Mouse (Mus musculus) stomach, postnatal 0 days (tissue): ENCODE measurements around the gene Plekha1. TPM values are rescaled to one million over a fixed set of nuclear protein-coding genes. Genes with fewer than 3 reads are reported as not detected.

Experiments used
- ATAC-seq: fragments of 200-750 bp; cut with Nextera tagmentation; 2 replicates; pipeline ENCODE4 v1.8.0; 2017; ENCODE audit not compliant: low FRiP score, low TSS enrichment
- DNase-seq: peaks from one replicate; pipeline ENCODE4 v3.0.0-alpha.2; 2016; ENCODE audit warnings: low spot score
- H3K27ac ChIP-seq: fragments of 300-500 bp; sonication (generic); replicated peaks from 2 replicates; pipeline ENCODE4 v1.5.1; 2014; ENCODE audit warnings: mild to moderate bottlenecking, control low read depth
- H3K27me3 ChIP-seq: fragments of 300-500 bp; sonication (generic); 2 replicates; pipeline ENCODE4 v1.6.1; 2014; ENCODE audit warnings: low read length; ENCODE audit not compliant: control insufficient read depth, insufficient read depth
- H3K36me3 ChIP-seq: fragments of 300-500 bp; sonication (generic); 2 replicates; pipeline ENCODE4 v1.6.1; 2014; ENCODE audit warnings: low read length, mixed read lengths; ENCODE audit not compliant: control insufficient read depth, insufficient read depth
- H3K4me1 ChIP-seq: fragments of 300-500 bp; sonication (generic); replicated peaks from 2 replicates; pipeline ENCODE4 v1.6.1; 2014; ENCODE audit warnings: antibody characterized with exemption; ENCODE audit not compliant: control insufficient read depth, insufficient read depth
- H3K4me2 ChIP-seq: fragments of 300-500 bp; sonication (generic); replicated peaks from 2 replicates; pipeline ENCODE4 v1.6.1; 2014; ENCODE audit warnings: low read depth, mild to moderate bottlenecking, control low read depth, moderate library complexity
- H3K4me3 ChIP-seq: fragments of 300-500 bp; sonication (generic); 2 replicates; pipeline ENCODE4 v1.5.1; 2014; ENCODE audit warnings: low read depth, low read length, control low read depth
- H3K9ac ChIP-seq: fragments of 300-500 bp; sonication (generic); 2 replicates; pipeline ENCODE4 v1.6.1; 2014; ENCODE audit warnings: mild to moderate bottlenecking, low read length, control low read depth, mixed read lengths
- H3K9me3 ChIP-seq: fragments of 300-500 bp; sonication (generic); 2 replicates; pipeline ENCODE4 v1.6.1; 2016; ENCODE audit warnings: low read length; ENCODE audit not compliant: control insufficient read depth
- CTCF ChIP-seq: IDR thresholded peaks from 2 replicates; pipeline ENCODE4 v1.5.1; 2016; ENCODE audit warnings: antibody characterized with exemption, low read depth, mild to moderate bottlenecking, moderate library complexity
- EP300 ChIP-seq: optimal IDR thresholded peaks from 2 replicates; pipeline ENCODE3; 2016; ENCODE audit warnings: antibody characterized with exemption
- WGBS: fragments of 180-500 bp; shearing (Covaris S2); extraction: QIAGEN DNeasy Blood & Tissue Kit; methylation state at CpG from one replicate; pipeline ENCODE4 v1.1.7; 2014; 5-methylcytosine and 5-hydroxymethylcytosine counted together
- polyA plus RNA-seq: library from polyadenylated mRNA; unstranded; fragments of >200 nt; fragmentation: Nextera tagmentation; extraction: Ambion mirVana; gene quantifications from 2 replicates; pipeline ENCODE4 v1.2.1, GENCODE M21; 2015

The Plekha1 gene
- polyA plus RNA-seq, 1 experiment from 2014 or later: 34.1 TPM

- DNase-seq (no peak), ATAC-seq (no peak)
- no peaks in the 10 kb centered on the region for H3K36me3 ChIP-seq
- H3K27me3 ChIP-seq: no peaks in the 10 kb centered on the region
- 0 out of 2 replicates have a peak, but pooled peaks cover 2% of the 10 kb centered on the region for H3K4me1 ChIP-seq
- H3K4me3 ChIP-seq: no peak overlapping the region
- peak overlapping the region; percentile 30; the same call in 1 of the 2 replicates for H3K27ac ChIP-seq
- TF ChIP-seq EP300 (no peak), CTCF (no peak)
- 52% methylated on average over 5 of the region's 5 CpGs for WGBS
- H3K9ac ChIP-seq: no peak overlapping the region
- no peak overlapping the region for H3K4me2 ChIP-seq
- H3K9me3 ChIP-seq: no peaks in the 10 kb centered on the region
Measured at GRCm38 (mm10) chr7:130948563-130949208, 83.1 kb downstream of the Plekha1 start.

- H3K4me1 ChIP-seq: 0 out of 2 replicates have a peak, but pooled peaks cover 2% of the 10 kb centered on the region
- no peak for TF ChIP-seq CTCF
- TF ChIP-seq EP300: no peak
- H3K9ac ChIP-seq: no peak overlapping the region
- H3K27me3 ChIP-seq: no peaks in the 10 kb centered on the region
- no peak overlapping the region for H3K4me3 ChIP-seq
- 37% methylated on average over 8 of the region's 8 CpGs for WGBS
- DNase-seq (no peak), ATAC-seq (no peak; the same call in 1 of the 2 replicates)
- H3K27ac ChIP-seq: 0 out of 2 replicates have a peak overlapping the region, but pooled peaks have one; percentile 24
- no peaks in the 10 kb centered on the region for H3K36me3 ChIP-seq
- H3K4me2 ChIP-seq: no peak overlapping the region
- no peaks in the 10 kb centered on the region for H3K9me3 ChIP-seq
Measured at GRCm38 (mm10) chr7:130949331-130949751, 83.8 kb downstream of the Plekha1 start.

- no peak for ATAC-seq
- 0 out of 2 replicates have a peak, but pooled peaks cover 2% of the 10 kb centered on the region for H3K4me1 ChIP-seq
- H3K4me3 ChIP-seq: no peak overlapping the region
- H3K27ac ChIP-seq: no peak overlapping the region
- TF ChIP-seq CTCF (no peak), EP300 (no peak)
- H3K36me3 ChIP-seq: no peaks in the 10 kb centered on the region
- 83% methylated on average over 7 of the region's 7 CpGs for WGBS
- DNase-seq: no peak
- H3K27me3 ChIP-seq: no peaks in the 10 kb centered on the region
- no peak overlapping the region for H3K4me2 ChIP-seq
- H3K9ac ChIP-seq: no peak overlapping the region
- H3K9me3 ChIP-seq: no peaks in the 10 kb centered on the region
Measured at GRCm38 (mm10) chr7:130950482-130950881, 84.9 kb downstream of the Plekha1 start.

GRCm38 (mm10) chr7:130951004-130951403 is 85.4 kb downstream of the Plekha1 start:
- Histone ChIP-seq H3K27ac (no peak overlapping the region), H3K36me3 (no peaks in the 10 kb centered on the region)
- ATAC-seq: no peak

GRCm38 (mm10) chr7:130953376-130953775 is 87.8 kb downstream of the Plekha1 start:
- Histone ChIP-seq H3K4me3 (no peak overlapping the region), H3K4me2 (no peak overlapping the region), H3K4me1 (0 out of 2 replicates have a peak, but pooled peaks cover 2% of the 10 kb centered on the region), H3K27me3 (no peaks in the 10 kb centered on the region), H3K9ac (no peak overlapping the region), H3K9me3 (no peaks in the 10 kb centered on the region), H3K36me3 (no peaks in the 10 kb centered on the region), H3K27ac (no peak overlapping the region)
- TF ChIP-seq EP300 (no peak), CTCF (no peak)
- ATAC-seq (no peak), DNase-seq (no peak)
- 85% methylated on average over 10 of the region's 10 CpGs for WGBS

More at GRCm38 (mm10) chr7:130951004-130951403, 85.4 kb downstream of the Plekha1 start:
- DNase-seq: no peak
- Histone ChIP-seq H3K4me1 (0 out of 2 replicates have a peak, but pooled peaks cover 2% of the 10 kb centered on the region), H3K9me3 (no peaks in the 10 kb centered on the region), H3K27me3 (no peaks in the 10 kb centered on the region), H3K9ac (no peak overlapping the region), H3K4me3 (no peak overlapping the region), H3K4me2 (no peak overlapping the region)
- WGBS: 90% methylated on average over 5 of the region's 5 CpGs
- TF ChIP-seq EP300: no peak
- no peak for TF ChIP-seq CTCF

GRCm38 (mm10) chr7:130954177-130954601 is 88.6 kb downstream of the Plekha1 start:
- ATAC-seq: no peak

More at GRCm38 (mm10) chr7:130954177-130954601, 88.6 kb downstream of the Plekha1 start:
- no peak overlapping the region for H3K27ac ChIP-seq
- no peak overlapping the region for H3K9ac ChIP-seq
- 79% methylated on average over 10 of the region's 10 CpGs for WGBS
- H3K4me3 ChIP-seq: no peak overlapping the region
- no peaks in the 10 kb centered on the region for H3K27me3 ChIP-seq
- no peaks in the 10 kb centered on the region for H3K36me3 ChIP-seq
- no peak for TF ChIP-seq CTCF
- no peak for TF ChIP-seq EP300
- H3K4me1 ChIP-seq: 0 out of 2 replicates have a peak, but pooled peaks cover 2% of the 10 kb centered on the region
- no peak for DNase-seq
- no peaks in the 10 kb centered on the region for H3K9me3 ChIP-seq
- H3K4me2 ChIP-seq: no peak overlapping the region
